Mouse (Mus musculus): ENCODE measurements around the gene Tgfb1.

DNA sequence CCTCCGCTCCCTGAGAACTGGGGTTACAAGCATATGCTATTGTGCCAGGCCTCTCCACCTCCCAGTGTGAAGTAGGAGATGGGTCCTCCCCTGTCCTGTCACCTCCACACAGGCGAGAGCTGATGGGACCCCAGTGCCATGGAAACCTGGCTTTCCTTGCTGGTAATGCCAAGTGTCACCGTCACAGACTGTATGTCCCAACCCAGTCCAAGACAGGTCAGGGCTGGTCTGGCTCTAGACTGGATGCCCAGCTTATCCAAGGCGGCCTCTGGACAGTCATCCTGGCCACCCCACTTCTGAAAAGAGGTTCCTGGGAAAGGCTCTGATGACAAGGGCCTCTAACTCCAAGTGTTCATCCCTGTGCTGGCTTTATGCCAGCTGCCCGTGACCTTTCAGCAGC, 49.7 kb upstream of the Tgfb1 start:
- TF ChIP-seq CTCF (IDR thresholded peaks at IDR 0.05; ENCODE audit: borderline replicate concordance, control insufficient read depth, extremely low read depth, insufficient read depth, low read length, poor library complexity) (no peak), POLR2A (IDR thresholded peaks at IDR 0.05; ENCODE audit: control insufficient read depth, extremely low read depth, insufficient read depth, low read length, poor library complexity) (no peak)

All from thymus, adult 2 months (tissue).